Mouse (Mus musculus): ENCODE measurements around the gene Gtpbp1.
A peak's percentile ranks its signal among the peaks of the same experiment; 100 is the strongest.

The Gtpbp1 gene

DNA sequence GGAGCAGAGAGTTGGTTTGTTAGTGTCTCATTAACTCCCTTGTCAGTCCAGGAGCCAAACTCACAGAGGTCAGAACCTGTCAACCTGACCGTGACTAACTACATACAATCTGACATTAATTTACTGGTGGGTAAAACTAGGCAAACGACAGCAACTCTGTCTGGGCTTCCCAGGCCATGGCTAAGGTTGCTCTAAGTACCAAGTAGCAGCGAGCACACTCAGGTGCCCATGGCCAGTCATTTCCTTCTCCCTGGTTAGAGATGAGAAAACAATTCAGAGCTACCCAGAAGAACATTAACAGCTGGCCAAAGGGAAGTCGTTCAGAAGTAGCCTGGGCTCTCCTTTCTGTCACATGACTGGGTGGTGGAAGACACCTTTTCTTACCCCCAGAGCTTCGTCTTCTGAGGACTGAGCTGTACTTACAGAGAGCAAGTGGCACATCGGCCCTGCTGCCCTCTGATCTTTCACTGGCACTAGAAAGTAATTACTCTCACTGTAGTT, 5.5 kb upstream of the Gtpbp1 start:
- no peak for DNase-seq (ENCODE audit: low read depth, low spot score)

DNA sequence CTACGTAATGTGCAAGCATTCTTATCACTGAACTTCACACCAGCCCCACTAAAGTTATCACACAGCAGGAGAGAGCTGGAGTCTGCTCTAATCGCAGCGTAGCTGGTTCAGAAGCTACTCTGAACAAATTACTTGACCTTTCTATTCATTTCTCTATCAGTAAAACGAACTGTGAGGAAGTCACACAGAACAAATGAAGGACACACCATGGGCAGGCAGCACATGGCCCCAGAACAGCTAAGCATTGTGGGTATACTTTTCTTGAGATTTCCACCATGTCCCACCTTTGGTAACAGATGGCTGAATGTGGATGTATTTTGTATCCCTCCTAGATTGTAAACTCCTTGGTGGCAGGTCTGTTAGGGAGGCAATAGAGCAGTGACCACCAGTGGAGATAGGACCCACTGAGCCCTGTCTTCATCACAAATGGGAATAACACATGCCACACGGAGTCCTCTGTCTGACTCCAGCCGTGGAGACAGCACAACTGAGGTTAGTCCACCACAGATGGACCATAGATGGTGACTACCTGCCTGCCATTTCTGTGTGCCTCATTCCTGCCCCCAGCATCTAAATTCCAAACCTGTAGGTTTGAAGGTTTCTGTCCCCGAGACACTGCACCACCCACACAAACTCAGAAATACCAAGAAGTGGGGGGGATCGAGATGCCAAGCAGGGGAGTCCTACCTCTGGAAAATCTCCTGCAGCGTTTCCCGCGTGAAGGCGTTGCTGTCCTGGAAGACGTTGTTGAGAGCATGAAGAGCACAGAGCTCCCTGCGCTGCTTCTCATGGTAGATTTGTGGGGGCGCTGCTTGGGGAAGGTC, 4.4 kb upstream of the Gtpbp1 start:
- DNase-seq (ENCODE audit: low read depth, low spot score): no peak

DNA sequence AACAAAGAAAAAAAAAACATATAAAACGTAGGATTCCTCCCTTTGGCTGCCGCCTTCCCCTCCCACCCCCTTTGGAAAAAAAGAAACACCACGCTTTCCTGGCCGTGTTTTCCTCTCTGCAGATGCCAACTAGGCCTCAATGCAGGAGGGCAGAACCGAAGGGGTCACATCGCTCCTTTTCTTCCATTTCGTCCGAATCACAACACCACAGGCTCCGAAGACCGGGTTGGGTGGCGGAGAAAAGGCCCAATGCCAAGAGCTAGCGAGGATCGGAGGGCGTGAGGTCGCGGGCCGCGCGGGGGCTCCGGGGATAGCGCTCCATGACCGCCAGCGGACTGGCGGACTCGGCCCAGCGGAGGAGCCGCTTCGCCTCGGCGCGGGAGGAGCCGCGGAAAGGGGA, 3.5 kb upstream of the Gtpbp1 start:
- peak; percentile 21 for DNase-seq (ENCODE audit: low read depth, low spot score)

DNA sequence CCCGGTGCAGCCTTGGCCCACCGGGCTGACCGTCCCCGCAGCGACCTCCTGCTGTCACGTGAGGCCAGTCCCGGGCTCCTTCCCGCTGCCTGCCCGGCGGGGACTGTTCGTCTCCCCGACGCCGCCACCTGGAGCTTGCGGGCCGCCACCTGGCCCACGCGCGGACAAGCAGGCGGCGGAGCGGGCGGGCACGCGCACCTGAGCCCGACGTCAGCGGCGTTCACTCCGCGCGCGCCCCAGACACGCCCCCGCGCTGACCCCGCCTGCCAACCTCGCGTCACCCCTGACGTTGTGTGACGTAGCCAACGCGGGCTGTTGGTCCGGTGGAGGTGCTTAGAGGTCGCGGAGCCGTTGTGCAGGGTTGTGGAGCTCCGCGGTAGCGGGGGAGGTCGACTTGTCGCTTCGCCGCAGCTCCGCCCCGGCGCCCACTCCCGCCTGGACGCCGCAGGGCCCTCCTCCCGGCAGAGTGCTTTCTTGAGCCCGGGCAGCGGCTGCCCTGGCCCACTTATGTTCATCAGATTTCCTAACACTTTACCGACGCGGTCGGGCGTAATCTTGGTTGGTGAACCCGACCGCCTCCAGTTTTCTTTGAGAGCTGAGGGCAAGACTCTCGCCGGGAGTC, 2.9 kb upstream of the Gtpbp1 start, which contains the start of gene Josd1:
TSS of gene Josd1 (minus strand) at position 274 of the 622 bp plus-strand sequence.
- DNase-seq (ENCODE audit: low read depth, low spot score): peak; percentile 94

DNA sequence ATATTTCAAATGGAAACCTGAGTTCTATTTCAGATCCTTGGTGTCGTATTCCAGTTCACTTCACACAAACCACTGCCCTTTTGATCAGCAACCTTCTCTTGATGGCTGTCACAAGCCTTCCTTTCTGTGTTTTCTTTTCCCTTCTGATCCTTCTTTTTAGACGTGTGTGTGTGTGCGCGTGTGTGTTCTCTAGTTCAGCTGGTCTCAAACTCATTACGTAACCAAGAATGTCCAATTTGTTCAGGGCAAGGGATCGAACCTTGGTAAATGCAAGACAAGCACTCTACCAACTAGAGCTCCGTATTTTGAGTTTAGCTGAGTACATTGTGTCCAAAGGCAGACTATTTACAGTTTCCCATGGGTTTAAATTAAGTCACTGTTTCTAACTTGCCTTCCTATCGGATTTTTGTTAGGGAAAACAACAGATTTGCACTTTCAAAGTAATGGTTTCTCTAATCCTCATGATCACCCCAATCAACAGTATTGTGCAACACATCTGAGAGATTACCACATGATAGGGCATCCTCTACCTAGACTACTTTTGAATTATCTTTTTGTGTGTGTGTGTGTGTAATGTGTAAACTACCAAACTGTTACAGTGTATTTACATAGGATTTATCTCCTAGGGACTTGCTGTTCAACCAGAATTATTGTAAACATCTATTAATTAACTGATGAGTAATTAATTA, 2.2 kb upstream of the Gtpbp1 start:
- no peak for DNase-seq (ENCODE audit: low read depth, low spot score)

DNA sequence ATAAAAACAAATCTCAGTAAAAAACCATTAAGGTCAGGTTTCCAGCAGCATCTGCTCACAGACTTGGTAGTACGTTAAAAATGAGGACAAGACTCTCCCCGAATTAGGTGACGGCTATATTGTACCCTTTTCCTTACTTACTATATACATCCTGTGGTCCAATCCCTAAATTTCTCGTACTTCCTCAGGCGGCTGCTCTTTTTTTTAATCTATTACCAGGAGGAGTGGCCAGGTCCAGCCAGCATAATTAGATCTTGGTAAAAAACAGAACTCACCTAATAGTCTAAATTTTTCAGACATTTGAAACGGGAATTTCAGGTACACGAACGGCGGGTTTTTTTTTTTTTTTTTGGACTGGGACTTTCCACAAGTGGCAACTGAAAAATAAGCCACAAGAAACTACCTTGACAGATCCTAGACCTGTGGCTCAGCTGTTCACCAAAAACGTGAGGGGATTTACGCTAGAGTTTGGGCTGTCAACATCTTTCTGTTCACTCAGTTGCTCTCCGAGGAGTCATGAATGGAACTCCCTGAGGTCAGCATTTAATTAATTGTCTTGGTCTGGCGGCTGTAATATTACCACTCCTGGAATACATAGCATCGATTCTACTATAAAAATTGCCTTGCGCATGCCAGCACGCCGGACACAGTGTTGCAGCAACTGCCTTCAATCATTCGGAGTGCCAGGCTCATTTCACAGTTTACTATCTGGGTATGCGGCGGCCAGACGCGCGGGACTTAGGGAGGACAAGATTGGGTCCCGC, 801 bp upstream of the Gtpbp1 start:
- no peak for DNase-seq (ENCODE audit: low read depth, low spot score)

DNA sequence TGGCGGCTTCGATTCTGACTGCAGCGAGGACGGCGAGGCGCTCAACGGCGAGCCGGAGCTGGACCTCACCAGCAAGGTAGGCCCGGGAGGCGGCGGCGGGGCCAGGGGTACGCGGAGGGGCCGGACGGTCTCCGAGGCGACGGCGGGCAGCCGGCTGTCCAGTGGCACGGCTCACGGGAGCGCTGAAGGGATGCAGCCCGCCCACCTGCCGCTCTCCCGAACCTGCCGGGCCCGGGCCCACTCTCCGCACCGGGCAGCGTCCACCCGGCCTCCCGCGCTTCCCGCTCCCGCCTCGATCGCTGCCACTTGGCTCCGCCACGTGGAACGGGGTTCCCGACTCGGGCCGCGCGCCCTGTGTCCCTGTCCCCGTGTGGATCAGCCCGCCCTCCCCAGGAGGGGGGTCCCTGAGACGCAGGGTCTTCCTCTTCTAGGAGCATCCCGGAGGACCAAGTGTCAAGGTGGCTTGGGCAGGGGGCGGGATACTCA, 421 bp downstream of the Gtpbp1 start:
- DNase-seq (ENCODE audit: low read depth, low spot score): no peak

DNA sequence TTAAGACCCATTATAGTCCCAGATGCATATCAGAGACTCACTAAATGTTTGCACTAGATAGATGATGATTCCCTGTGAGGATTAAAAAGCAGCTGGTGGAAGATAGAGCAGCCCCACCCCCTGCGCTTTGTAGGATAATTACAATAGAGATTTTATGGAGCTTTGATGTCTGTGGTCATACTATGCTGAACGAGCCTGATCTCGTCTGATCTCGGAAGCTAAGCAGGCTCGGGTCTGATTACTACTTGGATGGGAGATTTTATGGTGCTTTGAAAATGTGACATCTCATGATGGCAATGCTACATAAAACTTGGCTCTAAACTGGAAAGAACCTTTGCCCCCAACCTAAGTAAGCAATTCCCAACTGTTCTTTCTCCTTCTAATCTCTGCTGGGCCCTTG, 1.7 kb downstream of the Gtpbp1 start:
- DNase-seq (ENCODE audit: low read depth, low spot score): no peak

DNA sequence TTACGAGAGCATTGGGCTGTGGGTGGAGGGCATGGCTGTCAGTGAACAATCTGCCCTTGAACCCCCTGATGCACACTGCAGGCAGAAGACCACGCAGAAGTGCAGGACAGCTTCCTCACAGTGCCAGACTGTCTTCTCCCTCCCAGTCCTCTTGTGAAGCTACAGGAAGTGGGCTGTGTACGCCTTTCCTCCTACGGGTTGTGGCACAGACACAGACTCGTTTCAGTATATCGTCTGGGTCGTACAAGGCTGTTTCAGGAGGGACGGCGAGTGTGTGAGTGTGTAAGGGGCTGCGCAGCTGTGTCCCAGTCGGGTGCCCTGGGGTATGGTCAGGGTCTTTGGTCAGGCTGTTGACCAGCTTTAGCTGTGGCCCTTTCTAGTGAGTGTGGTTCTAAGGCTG, 3.1 kb downstream of the Gtpbp1 start:
- DNase-seq (ENCODE audit: low read depth, low spot score): no peak

DNA sequence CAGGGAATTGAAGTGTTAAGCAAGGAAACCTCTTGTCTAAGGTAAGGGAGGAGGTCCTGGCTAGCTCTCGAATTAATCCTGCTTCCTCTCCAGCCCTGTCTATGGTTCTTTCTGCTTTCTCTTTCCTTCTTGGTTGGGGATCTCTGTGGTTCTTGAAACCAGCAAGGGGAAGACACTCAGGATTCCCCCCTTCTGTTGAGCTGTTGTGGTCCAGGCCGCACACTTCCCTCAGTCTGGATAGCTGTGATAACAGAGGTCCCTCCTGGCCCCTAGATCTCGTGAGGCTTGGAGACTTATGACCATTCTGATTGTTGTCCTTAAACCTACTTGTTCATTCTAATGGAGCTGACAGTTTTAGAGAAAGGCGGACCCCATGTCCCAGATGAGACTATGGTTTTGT, 3.9 kb downstream of the Gtpbp1 start:
- no peak for DNase-seq (ENCODE audit: low read depth, low spot score)

DNA sequence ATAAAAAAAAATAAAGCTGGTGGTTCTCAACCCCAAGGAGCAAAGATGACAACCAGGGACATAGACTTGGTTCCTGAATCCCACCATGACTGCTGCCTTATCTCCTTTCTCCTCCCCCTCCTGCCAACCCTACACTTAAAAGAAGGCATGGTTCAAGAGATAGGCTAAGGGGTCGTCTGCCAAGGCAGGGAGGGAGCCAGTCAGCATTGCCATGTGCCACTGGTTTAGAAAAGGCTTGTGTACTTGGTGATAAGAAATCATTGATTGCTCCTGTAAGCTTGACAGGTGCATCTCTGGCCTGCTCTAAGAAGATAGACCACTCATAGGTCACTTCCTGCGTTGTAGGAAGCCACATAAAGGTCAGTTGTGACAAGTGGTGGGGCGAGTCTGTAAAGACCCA, 4.9 kb downstream of the Gtpbp1 start:
- DNase-seq (ENCODE audit: low read depth, low spot score): no peak

DNA sequence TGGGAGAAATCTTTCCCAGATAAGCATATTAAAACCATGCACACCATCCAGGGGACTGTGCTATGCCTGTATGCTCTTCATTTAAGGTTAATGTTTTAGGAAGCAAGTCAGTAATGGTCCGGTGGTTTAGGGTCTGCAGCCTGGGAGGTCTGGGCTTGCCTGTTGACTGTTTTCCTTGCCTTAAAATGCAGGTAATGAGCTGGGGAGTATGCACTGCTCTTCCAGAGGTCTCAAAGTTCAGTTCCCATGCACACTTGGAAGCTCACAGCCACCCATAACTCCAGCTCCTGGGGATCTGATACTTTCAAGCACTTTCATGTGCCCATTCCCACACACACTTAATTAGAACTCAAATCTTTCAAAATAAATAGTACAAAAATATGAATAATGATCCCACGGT, 5.9 kb downstream of the Gtpbp1 start:
- no peak for DNase-seq (ENCODE audit: low read depth, low spot score)

DNA sequence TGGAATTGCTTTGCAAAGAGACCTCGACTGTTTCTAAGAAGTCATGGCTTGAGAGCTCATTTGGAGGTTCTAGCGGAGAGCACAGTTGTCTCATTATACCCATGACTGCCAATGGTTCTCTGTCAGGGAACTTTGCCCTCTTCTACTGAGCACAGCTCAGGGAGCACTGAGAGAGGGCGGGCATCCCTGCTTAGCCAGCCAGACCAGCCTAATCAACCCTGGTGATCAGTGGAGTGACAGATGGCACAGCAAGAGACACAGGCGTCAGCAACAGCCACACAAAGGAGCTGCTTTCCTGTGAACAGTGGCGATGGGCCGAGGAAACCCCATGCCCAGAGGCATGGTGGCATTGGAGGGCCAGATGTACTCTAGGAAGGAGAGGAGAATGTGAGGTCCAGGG, 6.4 kb downstream of the Gtpbp1 start:
- no peak for DNase-seq (ENCODE audit: low read depth, low spot score)

DNA sequence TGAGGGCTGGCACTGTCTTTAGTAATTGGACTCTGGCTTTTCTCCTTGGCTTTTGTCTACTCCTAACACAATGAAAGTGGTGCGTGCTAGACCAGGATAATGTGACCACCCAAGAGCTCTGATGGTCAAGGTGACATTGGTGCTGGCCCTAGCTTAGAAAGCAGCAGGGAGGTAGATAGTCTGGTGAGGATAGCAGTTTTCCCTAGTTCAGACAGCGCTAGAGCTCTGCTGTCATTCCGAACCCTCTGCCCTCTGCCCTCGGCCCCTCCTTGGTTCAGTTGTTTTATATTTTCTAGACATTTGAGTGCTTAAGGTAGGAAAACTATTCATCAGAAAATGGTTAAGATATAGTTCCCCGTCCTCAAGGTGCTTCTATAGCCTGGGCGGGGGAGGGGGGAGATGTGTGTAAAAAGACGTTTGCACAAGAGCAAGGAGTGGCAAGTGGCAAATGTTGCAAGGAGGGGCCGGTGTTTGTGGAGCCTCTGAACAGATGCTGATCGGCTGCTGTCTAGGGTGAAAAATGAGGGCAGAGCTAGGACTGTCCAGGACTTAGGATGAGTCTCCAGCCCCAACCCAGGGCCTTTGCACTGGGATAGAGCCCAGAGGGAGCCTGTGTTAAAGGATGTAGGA, 7.0 kb downstream of the Gtpbp1 start:
- no peak for DNase-seq (ENCODE audit: low read depth, low spot score)

DNA sequence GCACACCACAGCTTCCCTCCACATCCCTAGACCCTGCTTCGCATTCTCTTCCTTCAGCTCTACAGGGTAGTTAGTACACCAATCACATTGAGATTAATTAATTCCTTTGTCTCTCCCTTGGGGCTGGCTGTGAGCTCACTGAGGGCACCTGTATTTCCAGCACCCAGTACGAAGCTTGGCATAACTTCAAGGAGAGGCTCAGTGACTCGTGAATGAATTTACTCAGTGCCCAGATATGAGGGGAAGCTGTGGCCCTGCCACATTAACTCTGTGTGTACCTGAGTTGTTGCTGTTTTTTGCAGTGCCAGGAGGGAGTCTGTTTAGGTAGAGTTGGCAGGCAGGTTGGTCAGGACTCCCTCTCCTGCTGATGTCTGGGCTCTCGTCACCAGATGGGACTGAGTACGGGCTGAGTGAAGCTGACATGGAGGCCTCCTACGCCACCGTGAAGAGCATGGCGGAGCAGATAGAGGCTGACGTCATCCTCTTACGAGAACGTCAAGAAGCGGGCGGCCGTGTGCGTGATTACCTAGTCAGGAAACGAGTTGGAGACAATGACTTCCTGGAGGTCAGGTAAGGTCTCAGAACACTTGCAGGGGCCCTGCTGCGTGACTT, 16.1 kb downstream of the Gtpbp1 start:
- DNase-seq (ENCODE audit: low read depth, low spot score): no peak

DNA sequence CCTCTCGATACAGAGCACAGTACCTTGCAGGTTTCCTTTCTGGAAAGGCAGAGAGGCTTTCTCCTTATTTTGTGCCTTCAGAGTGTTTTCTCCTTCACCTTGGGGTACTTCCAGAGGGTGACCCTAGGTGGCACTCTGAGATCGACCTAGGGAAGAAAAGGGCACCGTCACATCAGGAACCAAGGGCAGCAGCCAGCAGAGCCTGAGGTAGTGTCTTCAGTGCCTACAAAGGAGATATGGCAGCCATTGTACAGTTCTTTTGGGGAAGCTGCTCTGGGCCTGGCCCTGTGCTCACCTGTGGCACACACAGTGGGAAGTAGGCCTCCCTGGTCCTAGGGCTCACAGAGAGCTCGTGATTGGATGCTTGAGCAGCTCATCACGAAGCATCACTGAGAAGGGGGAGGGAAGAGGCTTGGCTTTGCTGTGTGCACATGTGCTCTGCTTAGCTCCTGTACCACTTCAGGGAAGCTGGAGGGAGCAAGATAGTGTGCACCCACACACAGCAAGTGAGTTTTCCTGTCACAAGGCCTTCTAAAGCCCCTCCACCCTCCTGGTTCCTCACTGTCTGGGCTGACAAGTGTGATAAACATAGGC, 17.7 kb downstream of the Gtpbp1 start:
- no peak for DNase-seq (ENCODE audit: low read depth, low spot score)

DNA sequence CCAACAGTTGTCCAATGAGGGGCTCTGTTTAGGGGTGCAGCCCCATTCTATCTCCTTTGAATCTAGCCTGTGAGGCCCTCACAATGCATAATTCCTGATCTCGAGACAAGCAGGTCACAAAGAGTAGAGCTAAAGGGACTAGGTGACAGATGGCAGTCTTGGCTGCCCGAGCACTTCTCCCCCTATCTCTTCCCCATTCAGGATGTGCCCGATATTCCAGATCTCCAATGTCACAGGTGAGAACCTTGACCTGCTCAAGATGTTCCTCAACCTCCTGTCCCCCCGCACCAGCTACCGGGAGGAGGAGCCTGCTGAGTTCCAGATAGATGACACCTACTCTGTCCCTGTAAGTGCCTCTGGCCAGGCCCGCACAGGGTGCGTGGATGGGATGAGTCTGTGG, 25.0 kb downstream of the Gtpbp1 start:
- DNase-seq (ENCODE audit: low read depth, low spot score): no peak

DNA sequence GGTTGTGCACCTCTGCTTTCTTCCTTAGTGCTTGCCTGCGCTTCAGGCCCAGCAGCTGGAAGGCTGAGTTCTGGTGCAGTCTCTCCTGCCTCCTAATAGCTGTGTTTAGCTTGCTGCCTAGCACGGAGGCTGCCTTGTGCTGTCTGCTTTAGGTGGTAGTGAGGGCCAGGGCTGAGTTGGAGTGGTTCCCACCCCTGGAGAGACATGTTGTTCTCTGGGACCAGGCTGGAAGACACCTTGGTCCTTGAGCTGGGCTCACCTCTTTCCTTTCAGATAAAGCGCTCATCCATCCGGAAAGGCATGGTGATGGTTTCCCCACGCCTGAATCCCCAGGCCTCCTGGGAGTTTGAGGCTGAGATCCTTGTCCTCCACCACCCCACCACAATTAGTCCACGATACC, 26.1 kb downstream of the Gtpbp1 start:
- DNase-seq (ENCODE audit: low read depth, low spot score): no peak

DNA sequence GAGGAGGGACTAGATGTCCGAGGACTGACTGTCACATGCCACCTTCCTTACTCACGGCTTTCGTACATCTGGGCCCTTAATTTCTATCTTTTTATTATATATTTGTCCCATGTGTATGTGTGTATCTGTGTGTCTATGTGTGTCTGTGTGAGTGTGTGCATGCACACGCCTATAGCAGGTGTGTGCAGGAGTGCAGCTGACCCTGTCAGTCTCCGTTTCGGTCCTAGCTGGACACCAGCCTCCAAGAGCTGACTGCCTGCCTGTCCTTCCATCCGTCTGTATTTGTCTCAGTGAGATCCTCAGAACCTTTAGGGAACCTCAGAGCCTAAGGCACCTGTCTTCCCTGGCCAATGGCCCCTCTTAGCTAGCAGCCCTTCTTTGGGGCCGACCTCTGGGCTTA, 29.6 kb downstream of the Gtpbp1 start:
- DNase-seq (ENCODE audit: low read depth, low spot score): no peak

DNA sequence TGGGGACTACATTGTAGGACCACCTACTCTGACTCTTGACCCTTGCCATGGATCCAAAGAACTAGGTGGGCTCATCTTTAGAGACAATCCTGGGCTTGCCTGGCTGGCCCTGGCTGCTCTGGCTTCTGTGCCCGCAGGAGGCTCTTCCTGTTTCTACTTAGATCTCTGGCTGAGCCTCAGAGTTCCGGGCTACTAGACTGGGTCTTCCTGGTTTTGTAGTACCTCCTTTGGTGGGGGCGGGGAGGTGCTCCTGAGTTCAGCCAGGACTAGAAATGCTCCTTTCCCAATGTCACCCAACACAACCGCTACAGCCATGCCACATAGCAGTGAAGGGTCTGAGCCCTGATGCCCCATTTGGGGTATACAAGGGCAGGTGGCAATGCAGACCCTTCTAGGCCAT, 30.2 kb downstream of the Gtpbp1 start:
- no peak for DNase-seq (ENCODE audit: low read depth, low spot score)

Measured in retina, postnatal 7 days (tissue).